8 mouse cellular contexts compared by ENCODE assay signal in the genomic region with DNA sequence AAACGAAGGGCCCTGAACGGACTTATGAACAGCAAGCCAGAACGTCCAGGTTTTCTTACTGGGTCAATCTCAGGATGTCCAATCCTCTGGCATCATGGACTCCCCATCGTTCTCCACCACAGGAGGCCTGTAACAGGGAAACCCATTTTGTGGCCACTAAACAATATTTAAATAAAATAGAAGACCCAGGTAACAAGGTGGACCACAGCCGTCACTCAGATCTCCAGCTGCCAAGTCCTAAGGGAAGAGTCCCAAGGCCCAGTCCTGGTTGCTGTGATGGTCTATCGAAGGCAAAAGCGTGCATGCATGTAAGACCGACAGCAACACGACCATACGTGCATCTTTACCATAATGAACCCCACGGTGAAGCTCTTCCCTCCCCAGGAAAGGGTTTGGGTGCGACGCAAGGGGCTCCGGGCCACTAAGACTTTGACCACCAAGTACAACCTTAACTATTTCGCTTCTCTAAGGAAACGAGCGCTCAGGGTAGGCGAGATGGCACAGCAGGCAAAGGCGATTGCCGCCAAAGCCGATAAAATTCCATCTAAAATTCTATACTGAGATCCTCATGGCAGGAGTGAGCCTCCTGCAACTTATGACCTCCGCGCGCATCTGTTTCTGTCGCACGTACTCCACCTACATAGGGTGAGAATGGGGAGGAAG. TPM values are rescaled to one million over a fixed set of nuclear protein-coding genes. Genes with fewer than 3 reads are reported as not detected.
DNase-seq lines count a peak whose midpoint lies in the region; ATAC-seq and TF ChIP-seq lines count a peak whose summit lies in the region.

TSS of gene Cog1 (plus strand) at position 480 of the 663 bp plus-strand sequence.

- H3K4me1 ChIP-seq in forebrain, postnatal 0 days (ENCODE audit: insufficient read depth), result peaks cover 11% of the 10 kb centered on the region; the same call in 1 of the 2 replicates
- peaks cover 28% of the 10 kb centered on the region for H3K4me1 ChIP-seq in hindbrain, embryonic 12.5 days
- H3K4me1 ChIP-seq in liver, embryonic 13.5 days (replicated peaks), result peaks cover 34% of the 10 kb centered on the region
- H3K4me1 ChIP-seq in stomach, postnatal 0 days (replicated peaks; ENCODE audit: control insufficient read depth, insufficient read depth), result no peaks in the 10 kb centered on the region; the same call in 1 of the 2 replicates

- no peak for TF ChIP-seq CTCF in forebrain, postnatal 0 days (IDR thresholded peaks at IDR 0.05; ENCODE audit: low read depth)
- TF ChIP-seq CTCF in stomach, postnatal 0 days (IDR thresholded peaks at IDR 0.05; ENCODE audit: low read depth), result no peak

- 47% methylated on average over 26 of the region's 26 CpGs for WGBS in forebrain, postnatal 0 days
- WGBS in hindbrain, embryonic 12.5 days, result 40% methylated on average over 26 of the region's 26 CpGs
- 40% methylated on average over 26 of the region's 26 CpGs for WGBS in liver, embryonic 13.5 days (ENCODE audit: insufficient replicate concordance)
- WGBS in stomach, postnatal 0 days, result 40% methylated on average over 26 of the region's 26 CpGs

- ATAC-seq in forebrain, postnatal 0 days, result no peak
- ATAC-seq in hindbrain, embryonic 12.5 days (ENCODE audit: low FRiP score), result no peak
- peak; percentile 2; the same call in 1 of the 2 replicates for ATAC-seq in liver, embryonic 13.5 days (ENCODE audit: low read depth)
- no peak for ATAC-seq in stomach, postnatal 0 days (ENCODE audit: low FRiP score, low TSS enrichment)

- DNase-seq in layer of hippocampus, adult 8-10 months (ENCODE audit: low spot score in 2 of 2), result no peak
- no peak for DNase-seq in layer of hippocampus, adult 11-12 months (ENCODE audit: low spot score)
- DNase-seq in adrenal gland, adult 8-10 months, result no peak
- DNase-seq in forebrain, postnatal 0 days, result no peak
- no peak for DNase-seq in liver, embryonic 13.5 days
- DNase-seq in stomach, postnatal 0 days (ENCODE audit: low spot score), result no peak
- DNase-seq in T-cell, adult 2 months (ENCODE audit: low spot score), result no peak

- peak within 1 kb of the TSS; percentile 91 for H3K27ac ChIP-seq in forebrain, postnatal 0 days (ENCODE audit: low read depth, low read length)
- peak within 1 kb of the TSS; percentile 95 for H3K27ac ChIP-seq in hindbrain, embryonic 12.5 days
- peak within 1 kb of the TSS; percentile 89 for H3K27ac ChIP-seq in liver, embryonic 13.5 days
- peak within 1 kb of the TSS; percentile 89 for H3K27ac ChIP-seq in stomach, postnatal 0 days (replicated peaks)

- H3K4me3 ChIP-seq in forebrain, postnatal 0 days (ENCODE audit: low read depth, low read length), result peak within 1 kb of the TSS; percentile 71
- H3K4me3 ChIP-seq in hindbrain, embryonic 12.5 days, result peak within 1 kb of the TSS; percentile 95
- H3K4me3 ChIP-seq in liver, embryonic 13.5 days (replicated peaks), result peak within 1 kb of the TSS; percentile 95
- peak within 1 kb of the TSS; percentile 98 for H3K4me3 ChIP-seq in stomach, postnatal 0 days (ENCODE audit: low read depth, low read length)

- TF ChIP-seq EP300 in stomach, postnatal 0 days (optimal IDR thresholded peaks at IDR 0.05), result no peak

- H3K4me2 ChIP-seq in forebrain, postnatal 0 days (ENCODE audit: low read depth), result peak within 1 kb of the TSS; percentile 70
- peak within 1 kb of the TSS; percentile 65 for H3K4me2 ChIP-seq in hindbrain, embryonic 12.5 days (replicated peaks)
- H3K4me2 ChIP-seq in liver, embryonic 13.5 days, result peak within 1 kb of the TSS; percentile 82
- H3K4me2 ChIP-seq in stomach, postnatal 0 days (replicated peaks; ENCODE audit: low read depth), result peak within 1 kb of the TSS; percentile 74

- no peaks in the 10 kb centered on the region for H3K9me3 ChIP-seq in forebrain, postnatal 0 days (ENCODE audit: low read length)
- H3K9me3 ChIP-seq in hindbrain, embryonic 12.5 days (replicated peaks), result no peaks in the 10 kb centered on the region
- H3K9me3 ChIP-seq in liver, embryonic 13.5 days (replicated peaks), result no peaks in the 10 kb centered on the region; the same call in 1 of the 2 replicates
- H3K9me3 ChIP-seq in stomach, postnatal 0 days (ENCODE audit: control insufficient read depth, low read length), result no peaks in the 10 kb centered on the region

- no peaks in the 10 kb centered on the region for H3K27me3 ChIP-seq in forebrain, postnatal 0 days (ENCODE audit: insufficient read depth, low read length)
- no peaks in the 10 kb centered on the region for H3K27me3 ChIP-seq in hindbrain, embryonic 12.5 days
- 0 out of 2 replicates have a peak, but pooled peaks cover under 1% of the 10 kb centered on the region for H3K27me3 ChIP-seq in liver, embryonic 13.5 days
- H3K27me3 ChIP-seq in stomach, postnatal 0 days (ENCODE audit: control insufficient read depth, insufficient read depth, low read length), result no peaks in the 10 kb centered on the region

- peaks cover 24% of the 10 kb centered on the region for H3K36me3 ChIP-seq in forebrain, postnatal 0 days (ENCODE audit: insufficient read depth)
- H3K36me3 ChIP-seq in hindbrain, embryonic 12.5 days, result peaks cover 25% of the 10 kb centered on the region
- peaks cover 24% of the 10 kb centered on the region for H3K36me3 ChIP-seq in liver, embryonic 13.5 days
- peaks cover 11% of the 10 kb centered on the region for H3K36me3 ChIP-seq in stomach, postnatal 0 days (ENCODE audit: control insufficient read depth, insufficient read depth, low read length)

- peak within 1 kb of the TSS; percentile 94 for H3K9ac ChIP-seq in forebrain, postnatal 0 days
- peak within 1 kb of the TSS; percentile 89 for H3K9ac ChIP-seq in hindbrain, embryonic 12.5 days
- H3K9ac ChIP-seq in liver, embryonic 13.5 days, result peak within 1 kb of the TSS; percentile 96
- peak within 1 kb of the TSS; percentile 98 for H3K9ac ChIP-seq in stomach, postnatal 0 days (ENCODE audit: low read length)

RNA-seq across cellular contexts. Expression of gene Cog1, which starts in this region (rescaled TPM):
- 10 to 100 TPM; 48.6 to 61.6 (median 57.1) TPM for total RNA-seq in layer of hippocampus, adult 8-10 months (2022)
- 10 to 100 TPM; 45.5 to 63.0 (median 54.6) TPM for total RNA-seq in adrenal gland, adult 8-10 months (2022)
- total RNA-seq in forebrain, postnatal 0 days (2014; rRNA removed), result 37.2 and 48.8 TPM in 2 replicates
- 25.3 and 28.6 TPM in 2 replicates for polyA plus RNA-seq in forebrain, postnatal 0 days (2015; fragmentation: Nextera tagmentation; extraction: Ambion mirVana)
- 42.1 and 45.5 TPM in 2 replicates for polyA plus RNA-seq in hindbrain, embryonic 12.5 days (2016; fragmentation: Nextera tagmentation; extraction: Ambion mirVana)
- 12.3 and 14.3 TPM in 2 replicates for polyA plus RNA-seq in liver, embryonic 13.5 days (2015; fragmentation: Nextera tagmentation; extraction: Ambion mirVana)
- 14.4 and 15.3 TPM in 2 replicates for polyA plus RNA-seq in stomach, postnatal 0 days (2015; fragmentation: Nextera tagmentation; extraction: Ambion mirVana)
